Mouse (Mus musculus) lung, adult 2 months (tissue): ENCODE measurements around the gene Kif7. TPM values are rescaled to one million over a fixed set of nuclear protein-coding genes. Genes with fewer than 3 reads are reported as not detected.
A peak's percentile ranks its signal among the peaks of the same experiment; 100 is the strongest.

ENCODE experiments used
- DNase-seq: peaks from one replicate; pipeline ENCODE4 v3.0.0; 2022
- H3K4me1 ChIP-seq: fragments of 200-500 bp; 2 replicates; pipeline ENCODE4 v1.6.1; 2011; ENCODE audit warnings: low read length; ENCODE audit not compliant: control insufficient read depth, insufficient read depth
- H3K4me3 ChIP-seq: fragments of 200-500 bp; replicated peaks from 2 replicates; pipeline ENCODE3; 2011; ENCODE audit warnings: low read depth, mild to moderate bottlenecking, control low read depth, low read length; ENCODE audit errors: extremely low read depth
- CTCF ChIP-seq: fragments of 200-500 bp; IDR thresholded peaks from 2 replicates; pipeline ENCODE4 v1.5.1; 2011; ENCODE audit warnings: mild to moderate bottlenecking, low read length, control low read depth; ENCODE audit not compliant: insufficient read depth
- POLR2A ChIP-seq: fragments of 200-500 bp; IDR thresholded peaks from 2 replicates; pipeline ENCODE4 v1.6.1; 2011; ENCODE audit warnings: low read depth, mild to moderate bottlenecking, control low read depth, low read length, borderline replicate concordance; ENCODE audit errors: extremely low read depth
- WGBS: fragments of 180-500 bp; shearing (Covaris S2); methylation state at CpG from one replicate; pipeline ENCODE4 v1.1.7; 2018; 5-methylcytosine and 5-hydroxymethylcytosine counted together
- polyA plus RNA-seq: library from polyadenylated mRNA; depleted of rRNA; stranded (reverse); fragments of >200 nt; gene quantifications from 2 replicates; pipeline ENCODE4 v1.2.3, GENCODE M21; 2012; rRNA removed

Gene Kif7
- polyA plus RNA-seq: 3.5 and 3.8 TPM in 2 replicates

- peaks cover 5% of the 10 kb centered on the region for H3K4me1 ChIP-seq
- TF ChIP-seq POLR2A: 0 out of 2 replicates have a peak, but pooled peaks have one; percentile 18
- no peak for TF ChIP-seq CTCF
- under 1% methylated on average over 52 of the region's 55 CpGs for WGBS
- peak within 1 kb of the TSS; percentile 79 for H3K4me3 ChIP-seq
- peak; percentile 65 for DNase-seq
These were observed at the start of gene Kif7 for GRCm38 (mm10) chr7:79715187-79715981. TSS of gene Kif7 (minus strand) at chr7:79715720.

- no peak for DNase-seq
- Histone ChIP-seq H3K4me1 (no peaks in the 10 kb centered on the region), H3K4me3 (no peak overlapping the region)
- TF ChIP-seq POLR2A (no peak), CTCF (no peak)
- 57% methylated on average over 8 of the region's 8 CpGs for WGBS
These were observed 46.6 kb upstream of the Kif7 start for GRCm38 (mm10) chr7:79762106-79762505.

- WGBS: 56% methylated on average over 5 of the region's 5 CpGs
- TF ChIP-seq POLR2A (no peak), CTCF (no peak)
- no peak overlapping the region for H3K4me3 ChIP-seq
- no peaks in the 10 kb centered on the region for H3K4me1 ChIP-seq
- no peak for DNase-seq
These were observed 45.8 kb upstream of the Kif7 start for GRCm38 (mm10) chr7:79761124-79761876.

GRCm38 (mm10) chr7:79759766-79760165 is 44.2 kb upstream of the Kif7 start:
- Histone ChIP-seq H3K4me1 (no peaks in the 10 kb centered on the region), H3K4me3 (no peak overlapping the region)
- DNase-seq: no peak
- TF ChIP-seq POLR2A: no peak
- no peak for TF ChIP-seq CTCF

- WGBS: 39% methylated on average over 6 of the region's 6 CpGs
- no peak for TF ChIP-seq POLR2A
- TF ChIP-seq CTCF: no peak
- peak; percentile 20 for DNase-seq
- no peaks in the 10 kb centered on the region for H3K4me1 ChIP-seq
- H3K4me3 ChIP-seq: no peak overlapping the region
These were observed 42.7 kb upstream of the Kif7 start for GRCm38 (mm10) chr7:79758176-79758575.

- no peaks in the 10 kb centered on the region for H3K4me1 ChIP-seq
- no peak overlapping the region for H3K4me3 ChIP-seq
- WGBS: 41% methylated on average over 2 of the region's 2 CpGs
- TF ChIP-seq POLR2A: no peak
- DNase-seq: no peak
These were observed 40.8 kb upstream of the Kif7 start for GRCm38 (mm10) chr7:79756334-79756733.

GRCm38 (mm10) chr7:79749511-79749910 is 34.0 kb upstream of the Kif7 start:
- WGBS: 79% methylated on average over 6 of the region's 6 CpGs
- TF ChIP-seq CTCF (no peak), POLR2A (no peak)
- DNase-seq: no peak
- no peak overlapping the region for H3K4me3 ChIP-seq
- no peaks in the 10 kb centered on the region for H3K4me1 ChIP-seq

GRCm38 (mm10) chr7:79747659-79748058 is 32.1 kb upstream of the Kif7 start:
- 66% methylated on average over 6 of the region's 6 CpGs for WGBS
- no peak overlapping the region for H3K4me3 ChIP-seq
- TF ChIP-seq POLR2A (no peak), CTCF (no peak)
- DNase-seq: no peak
- no peaks in the 10 kb centered on the region for H3K4me1 ChIP-seq

GRCm38 (mm10) chr7:79744585-79744984 is 29.1 kb upstream of the Kif7 start:
- 68% methylated on average over 5 of the region's 5 CpGs for WGBS
- no peaks in the 10 kb centered on the region for H3K4me1 ChIP-seq
- no peak for DNase-seq
- no peak for TF ChIP-seq POLR2A
- no peak for TF ChIP-seq CTCF
- H3K4me3 ChIP-seq: no peak overlapping the region
